Mouse (Mus musculus) forebrain, embryonic 11.5 days (tissue): ENCODE results near the gene Plek. TPM values are rescaled to one million over a fixed set of nuclear protein-coding genes. Genes with fewer than 3 reads are reported as not detected.
"Not testable (repeated sequence)": the region's sequence is repeated elsewhere in the genome, so short reads cannot be mapped to it uniquely, and the experiment has no call there.

Experiments
- ATAC-seq: fragments of 200-750 bp; cut with Nextera tagmentation; replicated peaks from 2 replicates; pipeline ENCODE4 v1.8.0; 2017; ENCODE audit warnings: moderate TSS enrichment; ENCODE audit not compliant: low FRiP score
- DNase-seq: peaks from one replicate; pipeline ENCODE4 v3.0.0-alpha.2; 2017; ENCODE audit warnings: low spot score
- H3K27ac ChIP-seq: fragments of 300-500 bp; sonication (generic); 2 replicates; pipeline ENCODE4 v1.5.1; 2014; ENCODE audit warnings: low read depth, low read length
- H3K27me3 ChIP-seq: fragments of 300-500 bp; sonication (generic); 2 replicates; pipeline ENCODE4 v1.6.1; 2014; ENCODE audit warnings: mild to moderate bottlenecking, low read length, mixed read lengths; ENCODE audit not compliant: control insufficient read depth, insufficient read depth
- H3K36me3 ChIP-seq: fragments of 300-500 bp; sonication (generic); 2 replicates; pipeline ENCODE4 v1.6.1; 2014; ENCODE audit warnings: mild to moderate bottlenecking, low read length, moderate library complexity, mixed read lengths; ENCODE audit not compliant: control insufficient read depth, insufficient read depth
- H3K4me1 ChIP-seq: fragments of 300-500 bp; sonication (generic); replicated peaks from 2 replicates; pipeline ENCODE4 v1.6.1; 2014; ENCODE audit warnings: low read length, mixed read lengths; ENCODE audit not compliant: control insufficient read depth, insufficient read depth
- H3K4me2 ChIP-seq: fragments of 300-500 bp; sonication (generic); 2 replicates; pipeline ENCODE4 v1.6.1; 2014; ENCODE audit warnings: low read depth, mild to moderate bottlenecking, low read length, moderate library complexity, mixed read lengths; ENCODE audit not compliant: severe bottlenecking
- H3K4me3 ChIP-seq: fragments of 300-500 bp; sonication (generic); 2 replicates; pipeline ENCODE4 v1.5.1; 2014; ENCODE audit warnings: low read depth, low read length
- H3K9ac ChIP-seq: fragments of 300-500 bp; sonication (generic); 2 replicates; pipeline ENCODE4 v1.6.1; 2014; ENCODE audit warnings: low read length
- H3K9me3 ChIP-seq: fragments of 300-500 bp; sonication (generic); 2 replicates; pipeline ENCODE4 v1.6.1; 2016; ENCODE audit warnings: low read length, mixed read lengths; ENCODE audit not compliant: control insufficient read depth
- WGBS: fragments of 180-500 bp; shearing (Covaris S2); extraction: QIAGEN DNeasy Blood & Tissue Kit; methylation state at CpG from one replicate; pipeline ENCODE4 v1.1.7; 2014; 5-methylcytosine and 5-hydroxymethylcytosine counted together
- polyA plus RNA-seq: library from polyadenylated mRNA; unstranded; fragments of >200 nt; fragmentation: Nextera tagmentation; extraction: Ambion mirVana; gene quantifications from 2 replicates; pipeline ENCODE4 v1.2.1, GENCODE M21; 2014

Plek gene
- polyA plus RNA-seq, result 6.0 and 6.1 TPM in 2 replicates

- ATAC-seq (peak; percentile 92), DNase-seq (peak; percentile 76)
- H3K4me1 ChIP-seq, result no peaks in the 10 kb centered on the region
- WGBS, result 1% methylated on average over 35 of the region's 38 CpGs
- 0 out of 2 replicates have a peak within 1 kb of the TSS, but pooled peaks have one; percentile 31 for H3K27ac ChIP-seq
- H3K9me3 ChIP-seq, result no peaks in the 10 kb centered on the region
- peak within 1 kb of the TSS; percentile 77 for H3K4me2 ChIP-seq
- H3K27me3 ChIP-seq, result no peaks in the 10 kb centered on the region
- peak within 1 kb of the TSS; percentile 53 for H3K4me3 ChIP-seq
- no peaks in the 10 kb centered on the region for H3K36me3 ChIP-seq
- H3K9ac ChIP-seq, result peak within 1 kb of the TSS; percentile 83
These were observed at the start of gene Plek, which contains the start of gene Cnrip1 for GRCm38 (mm10) chr11:17051545-17052475. Gene Plek, minus strand, starts transcription at chr11:17052381. Gene Cnrip1, plus strand, starts transcription at chr11:17051586.

GRCm38 (mm10) chr11:17086106-17086505, 33.9 kb upstream of the Plek start:
- Histone ChIP-seq H3K4me1 (no peaks in the 10 kb centered on the region), H3K9ac (no peak overlapping the region), H3K9me3 (no peaks in the 10 kb centered on the region), H3K36me3 (no peaks in the 10 kb centered on the region), H3K4me2 (no peak overlapping the region), H3K27me3 (no peaks in the 10 kb centered on the region), H3K27ac (no peak overlapping the region), H3K4me3 (no peak overlapping the region)
- no peak for DNase-seq
- WGBS, result 29% methylated on average over 5 of the region's 5 CpGs
- ATAC-seq, result no peak

- ATAC-seq (no peak), DNase-seq (no peak)
- Histone ChIP-seq H3K9ac (no peak overlapping the region), H3K4me3 (no peak overlapping the region), H3K36me3 (no peaks in the 10 kb centered on the region), H3K27me3 (no peaks in the 10 kb centered on the region), H3K9me3 (no peaks in the 10 kb centered on the region), H3K27ac (no peak overlapping the region), H3K4me2 (no peak overlapping the region), H3K4me1 (no peaks in the 10 kb centered on the region)
- 81% methylated on average over 1 of the region's 1 CpGs for WGBS
These were observed 31.7 kb upstream of the Plek start for GRCm38 (mm10) chr11:17083866-17084265.

- WGBS, result 89% methylated on average over 3 of the region's 3 CpGs
- Histone ChIP-seq H3K4me1 (no peaks in the 10 kb centered on the region), H3K9ac (no peak overlapping the region), H3K4me3 (no peak overlapping the region), H3K36me3 (no peaks in the 10 kb centered on the region), H3K9me3 (no peaks in the 10 kb centered on the region), H3K27ac (no peak overlapping the region), H3K4me2 (no peak overlapping the region), H3K27me3 (no peaks in the 10 kb centered on the region)
- ATAC-seq (no peak), DNase-seq (no peak)
These were observed 31.3 kb upstream of the Plek start for GRCm38 (mm10) chr11:17083455-17083854.

- H3K4me3 ChIP-seq, result no peak overlapping the region
- no peaks in the 10 kb centered on the region for H3K4me1 ChIP-seq
- no peak overlapping the region for H3K27ac ChIP-seq
- no peaks in the 10 kb centered on the region for H3K36me3 ChIP-seq
- H3K9me3 ChIP-seq, result no peaks in the 10 kb centered on the region
- H3K4me2 ChIP-seq, result no peak overlapping the region
- 56% methylated on average over 2 of the region's 2 CpGs for WGBS
- H3K9ac ChIP-seq, result no peak overlapping the region
- DNase-seq (no peak), ATAC-seq (peak; percentile 69; the same call in 1 of the 2 replicates)
- H3K27me3 ChIP-seq, result no peaks in the 10 kb centered on the region
These were observed 30.8 kb upstream of the Plek start for GRCm38 (mm10) chr11:17082953-17083352.

GRCm38 (mm10) chr11:17082086-17082485, 29.9 kb upstream of the Plek start:
- Histone ChIP-seq H3K9me3 (no peaks in the 10 kb centered on the region), H3K27ac (no peak overlapping the region), H3K4me2 (no peak overlapping the region), H3K36me3 (no peaks in the 10 kb centered on the region), H3K27me3 (no peaks in the 10 kb centered on the region), H3K4me3 (no peak overlapping the region), H3K4me1 (no peaks in the 10 kb centered on the region), H3K9ac (no peak overlapping the region)
- DNase-seq (no peak), ATAC-seq (no peak)
- WGBS, result 59% methylated on average over 3 of the region's 3 CpGs

- WGBS, result 90% methylated on average over 2 of the region's 2 CpGs
- Histone ChIP-seq H3K9me3 (no peaks in the 10 kb centered on the region), H3K4me3 (no peak overlapping the region), H3K27me3 (no peaks in the 10 kb centered on the region), H3K4me1 (no peaks in the 10 kb centered on the region), H3K9ac (no peak overlapping the region), H3K27ac (no peak overlapping the region), H3K36me3 (no peaks in the 10 kb centered on the region), H3K4me2 (no peak overlapping the region)
- DNase-seq (no peak), ATAC-seq (no peak)
These were observed 23.5 kb upstream of the Plek start for GRCm38 (mm10) chr11:17075656-17076055.

GRCm38 (mm10) chr11:17069360-17069759, 17.2 kb upstream of the Plek start:
- not testable (repeated sequence) for H3K36me3 ChIP-seq, H3K27ac ChIP-seq, H3K27me3 ChIP-seq, DNase-seq, H3K4me1 ChIP-seq, ATAC-seq, H3K4me2 ChIP-seq, H3K9me3 ChIP-seq, H3K9ac ChIP-seq, H3K4me3 ChIP-seq
- WGBS, result 97% methylated on average over 2 of the region's 2 CpGs
